Mouse (Mus musculus) lung, embryonic 14.5 days (tissue): ENCODE measurements around the gene Dnah8. TPM values are rescaled to one million over a fixed set of nuclear protein-coding genes. Genes with fewer than 3 reads are reported as not detected.
"Not testable (repeated sequence)": the region's sequence is repeated elsewhere in the genome, so short reads cannot be mapped to it uniquely, and the experiment has no call there.

Experiments
- ATAC-seq: fragments of 200-750 bp; cut with Nextera tagmentation; 2 replicates; pipeline ENCODE4 v1.8.0; 2017; ENCODE audit warnings: mild to moderate bottlenecking, moderate TSS enrichment, moderate library complexity; ENCODE audit not compliant: insufficient read depth
- DNase-seq: peaks from one replicate; pipeline ENCODE4 v3.0.0-alpha.2; 2015
- H3K27ac ChIP-seq: fragments of 300-500 bp; sonication (generic); 2 replicates; pipeline ENCODE4 v1.5.1; 2014; ENCODE audit warnings: low read depth, mild to moderate bottlenecking, moderate library complexity
- H3K27me3 ChIP-seq: fragments of 300-500 bp; sonication (generic); 2 replicates; pipeline ENCODE4 v1.6.1; 2014; ENCODE audit warnings: low read length, control low read depth; ENCODE audit not compliant: insufficient read depth
- H3K36me3 ChIP-seq: fragments of 300-500 bp; sonication (generic); 2 replicates; pipeline ENCODE4 v1.6.1; 2014; ENCODE audit warnings: control low read depth; ENCODE audit not compliant: insufficient read depth
- H3K4me1 ChIP-seq: fragments of 300-500 bp; sonication (generic); 2 replicates; pipeline ENCODE4 v1.6.1; 2014; ENCODE audit warnings: antibody characterized with exemption, control low read depth; ENCODE audit not compliant: insufficient read depth
- H3K4me2 ChIP-seq: fragments of 300-500 bp; sonication (generic); 2 replicates; pipeline ENCODE4 v1.6.1; 2014; ENCODE audit warnings: mild to moderate bottlenecking
- H3K4me3 ChIP-seq: fragments of 300-500 bp; sonication (generic); 2 replicates; pipeline ENCODE4 v1.5.1; 2014; ENCODE audit warnings: low read depth, low read length
- H3K9ac ChIP-seq: fragments of 300-500 bp; sonication (generic); 2 replicates; pipeline ENCODE4 v1.6.1; 2014
- H3K9me3 ChIP-seq: fragments of 300-500 bp; sonication (generic); 2 replicates; pipeline ENCODE4 v1.6.1; 2016; ENCODE audit warnings: low read depth, low read length, control low read depth
- CTCF ChIP-seq: IDR thresholded peaks from 2 replicates; pipeline ENCODE4 v1.5.1; 2016; ENCODE audit warnings: antibody characterized with exemption, low read depth
- WGBS: fragments of 180-500 bp; shearing (Covaris S2); extraction: QIAGEN DNeasy Blood & Tissue Kit; methylation state at CpG from one replicate; pipeline ENCODE4 v1.1.7; 2014; 5-methylcytosine and 5-hydroxymethylcytosine counted together
- polyA plus RNA-seq: library from polyadenylated mRNA; unstranded; fragments of >200 nt; fragmentation: Nextera tagmentation; extraction: Ambion mirVana; gene quantifications from 2 replicates; pipeline ENCODE4 v1.2.1, GENCODE M21; 2014

The Dnah8 gene
- polyA plus RNA-seq: 4.4 and 4.7 TPM in 2 replicates

GRCm38 (mm10) chr17:30624132-30624531, at the start of gene Dnah8:
Gene Dnah8, plus strand, starts transcription at chr17:30624354.
- no CpG with 5 or more reads among the region's 20 CpGs for WGBS
- not testable (repeated sequence) for H3K27ac ChIP-seq, H3K4me2 ChIP-seq, H3K27me3 ChIP-seq, H3K36me3 ChIP-seq, H3K4me3 ChIP-seq, H3K4me1 ChIP-seq, H3K9me3 ChIP-seq, H3K9ac ChIP-seq, ATAC-seq, DNase-seq

- Histone ChIP-seq H3K9ac (no peak overlapping the region; the same call in 1 of the 2 replicates), H3K4me2 (peak overlapping the region; percentile 71), H3K9me3 (no peaks in the 10 kb centered on the region), H3K27ac (no peak overlapping the region), H3K27me3 (no peaks in the 10 kb centered on the region), H3K4me3 (peak overlapping the region; percentile 73), H3K4me1 (peaks cover 19% of the 10 kb centered on the region), H3K36me3 (no peaks in the 10 kb centered on the region)
- DNase-seq (no peak), ATAC-seq (no peak)
- TF ChIP-seq CTCF: no peak
- 65% methylated on average over 8 of the region's 8 CpGs for WGBS
These were observed 49.4 kb upstream of the Dnah8 start for GRCm38 (mm10) chr17:30574783-30575075.

GRCm38 (mm10) chr17:30575121-30575904, 48.8 kb upstream of the Dnah8 start:
- H3K9me3 ChIP-seq: no peaks in the 10 kb centered on the region
- TF ChIP-seq CTCF: no peak
- ATAC-seq (peak; percentile 29), DNase-seq (peak; percentile 3)
- 3% methylated on average over 35 of the region's 35 CpGs for WGBS
- H3K27me3 ChIP-seq: no peaks in the 10 kb centered on the region
- H3K36me3 ChIP-seq: no peaks in the 10 kb centered on the region
- H3K4me3 ChIP-seq: peak overlapping the region; percentile 73
- H3K4me1 ChIP-seq: peaks cover 15% of the 10 kb centered on the region
- H3K27ac ChIP-seq: peak overlapping the region; percentile 91
- peak overlapping the region; percentile 71 for H3K4me2 ChIP-seq
- peak overlapping the region; percentile 64 for H3K9ac ChIP-seq

GRCm38 (mm10) chr17:30575941-30576773, 48.0 kb upstream of the Dnah8 start, which contains the start of gene Btbd9:
Gene Btbd9, minus strand, starts transcription at chr17:30576488.
- no peak for TF ChIP-seq CTCF
- no peaks in the 10 kb centered on the region for H3K27me3 ChIP-seq
- peak within 1 kb of the TSS; percentile 91 for H3K27ac ChIP-seq
- H3K9ac ChIP-seq: peak within 1 kb of the TSS; percentile 64
- H3K4me3 ChIP-seq: peak within 1 kb of the TSS; percentile 73
- peak; percentile 94 for DNase-seq
- no peaks in the 10 kb centered on the region for H3K36me3 ChIP-seq
- peak within 1 kb of the TSS; percentile 71 for H3K4me2 ChIP-seq
- H3K4me1 ChIP-seq: peaks cover 9% of the 10 kb centered on the region
- ATAC-seq: peak; percentile 90
- 1% methylated on average over 81 of the region's 94 CpGs for WGBS
- H3K9me3 ChIP-seq: no peaks in the 10 kb centered on the region

- peak overlapping the region; percentile 91 for H3K27ac ChIP-seq
- peak overlapping the region; percentile 73 for H3K4me3 ChIP-seq
- 52% methylated on average over 12 of the region's 12 CpGs for WGBS
- no peaks in the 10 kb centered on the region for H3K9me3 ChIP-seq
- peaks cover 9% of the 10 kb centered on the region for H3K4me1 ChIP-seq
- no peaks in the 10 kb centered on the region for H3K36me3 ChIP-seq
- peak overlapping the region; percentile 71 for H3K4me2 ChIP-seq
- ATAC-seq (no peak), DNase-seq (peak; percentile 9)
- H3K9ac ChIP-seq: peak overlapping the region; percentile 64
- H3K27me3 ChIP-seq: no peaks in the 10 kb centered on the region
- no peak for TF ChIP-seq CTCF
These were observed 47.2 kb upstream of the Dnah8 start for GRCm38 (mm10) chr17:30576946-30577345.

GRCm38 (mm10) chr17:30580781-30581180, 43.4 kb upstream of the Dnah8 start:
- no peak for TF ChIP-seq CTCF

GRCm38 (mm10) chr17:30581201-30581600, 43.0 kb upstream of the Dnah8 start:
- ATAC-seq (no peak), DNase-seq (no peak)
- 87% methylated on average over 6 of the region's 6 CpGs for WGBS
- no peaks in the 10 kb centered on the region for H3K27me3 ChIP-seq
- no peak overlapping the region for H3K27ac ChIP-seq
- H3K4me3 ChIP-seq: no peak overlapping the region
- TF ChIP-seq CTCF: no peak
- no peaks in the 10 kb centered on the region for H3K9me3 ChIP-seq
- peaks cover 3% of the 10 kb centered on the region; the same call in 1 of the 2 replicates for H3K4me1 ChIP-seq
- H3K9ac ChIP-seq: no peak overlapping the region
- no peak overlapping the region for H3K4me2 ChIP-seq
- H3K36me3 ChIP-seq: no peaks in the 10 kb centered on the region

More at GRCm38 (mm10) chr17:30580781-30581180, 43.4 kb upstream of the Dnah8 start:
- DNase-seq (no peak), ATAC-seq (no peak)
- Histone ChIP-seq H3K4me1 (peaks cover 3% of the 10 kb centered on the region; the same call in 1 of the 2 replicates), H3K27me3 (no peaks in the 10 kb centered on the region), H3K9ac (no peak overlapping the region), H3K27ac (no peak overlapping the region), H3K9me3 (no peaks in the 10 kb centered on the region), H3K4me2 (no peak overlapping the region), H3K4me3 (no peak overlapping the region), H3K36me3 (no peaks in the 10 kb centered on the region)
- 44% methylated on average over 1 of the region's 1 CpGs for WGBS
